Mouse (Mus musculus) c-Kit-positive CD71-positive TER-119-negative erythroid progenitor cells, embryonic 14.5 days (primary cell): Measurements from ENCODE around the gene Tigd3.

Experiments
- DNase-seq: peaks from one replicate; pipeline ENCODE4 v3.0.0-alpha.2; 2013; ENCODE audit warnings: low read depth

Gene Tigd3

GRCm38 (mm10) chr19:5877618-5878361 is 16.2 kb downstream of the Tigd3 start, which contains the start of gene Slc25a45:
Slc25a45 (plus strand) TSS chr19:5877808.
- peak; percentile 42 for DNase-seq

DNA sequence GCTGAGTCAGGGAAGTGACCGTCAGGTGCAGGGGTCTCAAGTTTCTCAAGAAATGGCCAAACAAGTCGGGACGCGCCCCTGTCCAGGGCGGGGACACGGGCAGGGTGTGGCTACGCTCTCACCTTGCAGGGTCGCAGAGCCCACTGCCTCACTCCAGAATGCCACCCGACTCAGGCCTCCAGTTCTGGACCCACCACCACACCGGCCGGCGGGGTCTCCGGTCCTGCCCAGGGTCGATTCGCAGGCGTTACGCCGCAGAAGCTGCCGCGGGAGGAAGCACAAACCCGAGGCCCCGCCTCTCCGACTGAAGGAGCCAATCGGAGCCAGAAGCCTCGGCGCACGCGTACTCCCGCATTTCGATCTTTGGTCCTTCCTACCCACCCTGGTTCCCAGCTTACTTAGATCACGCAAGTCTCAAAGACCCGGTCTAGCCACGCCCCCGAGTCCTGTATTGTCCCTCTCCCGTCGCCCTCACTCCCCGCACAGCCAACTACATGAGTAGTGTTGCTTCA is 18.9 kb downstream of the Tigd3 start, which contains the start of gene Frmd8:
TSS of gene Frmd8 (minus strand) at position 306 of the 512 bp plus-strand sequence.
- DNase-seq, result peak; percentile 90

DNA sequence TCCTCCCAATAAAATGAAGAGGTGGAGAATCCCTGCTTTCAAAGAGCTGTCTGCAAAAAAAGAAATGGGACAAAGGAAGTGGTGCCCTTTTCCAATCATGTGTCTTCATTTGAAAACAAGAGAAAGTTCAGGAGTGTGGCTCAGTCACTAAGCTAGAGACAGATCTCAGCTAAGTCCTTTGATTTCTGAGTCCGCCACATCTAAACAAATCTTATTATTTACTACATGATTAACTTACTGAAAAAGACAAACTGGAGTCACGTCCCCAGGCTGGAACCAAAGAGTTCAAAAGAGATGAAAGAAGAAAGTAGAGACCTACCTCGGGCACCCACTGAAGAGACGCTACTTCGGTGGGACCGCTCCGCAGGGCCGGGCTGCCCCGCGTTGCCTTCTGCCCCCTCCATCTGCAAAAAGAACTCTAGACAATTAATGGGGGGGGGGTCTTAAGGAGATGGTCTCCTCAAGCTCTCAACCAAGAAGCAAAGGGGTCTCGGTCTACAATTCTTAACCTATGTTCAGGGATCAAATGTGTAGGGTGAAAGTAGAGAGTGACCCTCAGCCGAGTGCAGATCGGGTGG is 19.5 kb downstream of the Tigd3 start:
- DNase-seq, result no peak

GRCm38 (mm10) chr19:5872931-5873556 is 20.9 kb downstream of the Tigd3 start:
- no peak for DNase-seq

DNA sequence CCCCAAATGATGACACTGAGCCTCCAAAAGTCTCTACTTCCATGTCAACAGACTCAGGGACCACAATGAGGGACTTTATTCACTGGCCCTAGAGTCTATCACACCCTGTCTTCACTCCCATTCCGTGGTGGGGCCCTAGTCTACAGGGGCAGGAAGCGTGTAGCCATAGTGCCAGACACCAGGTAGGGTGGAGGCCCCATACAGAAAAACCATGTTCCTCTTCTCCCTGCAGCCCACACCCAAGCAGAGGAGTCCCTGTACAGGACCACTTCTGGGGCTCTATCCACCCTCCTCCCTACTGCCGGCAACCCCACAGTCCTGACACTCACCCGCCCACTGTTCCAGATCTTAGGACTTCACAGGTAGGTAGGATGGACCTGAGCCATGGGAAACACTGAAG is 21.4 kb downstream of the Tigd3 start:
- DNase-seq, result no peak

DNA sequence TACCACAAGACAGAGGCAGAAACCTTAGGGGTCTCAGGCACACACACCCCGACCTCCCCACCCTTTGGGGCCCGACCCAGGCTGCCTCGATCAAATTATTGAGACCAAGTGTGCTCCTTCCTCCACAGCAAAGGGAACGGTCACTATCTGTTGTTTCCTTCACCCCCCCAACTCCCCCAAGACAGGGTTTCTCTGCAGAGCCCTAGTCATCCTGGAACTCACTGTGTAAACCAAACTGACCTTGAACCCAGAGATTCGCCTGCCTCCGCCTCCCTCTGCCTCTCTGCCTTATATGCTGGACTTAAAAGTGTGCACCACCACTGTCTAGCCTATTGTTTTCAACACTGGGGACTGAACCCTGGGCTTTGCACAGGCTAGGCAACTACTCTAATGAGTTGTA is 22.3 kb downstream of the Tigd3 start:
- DNase-seq, result no peak

DNA sequence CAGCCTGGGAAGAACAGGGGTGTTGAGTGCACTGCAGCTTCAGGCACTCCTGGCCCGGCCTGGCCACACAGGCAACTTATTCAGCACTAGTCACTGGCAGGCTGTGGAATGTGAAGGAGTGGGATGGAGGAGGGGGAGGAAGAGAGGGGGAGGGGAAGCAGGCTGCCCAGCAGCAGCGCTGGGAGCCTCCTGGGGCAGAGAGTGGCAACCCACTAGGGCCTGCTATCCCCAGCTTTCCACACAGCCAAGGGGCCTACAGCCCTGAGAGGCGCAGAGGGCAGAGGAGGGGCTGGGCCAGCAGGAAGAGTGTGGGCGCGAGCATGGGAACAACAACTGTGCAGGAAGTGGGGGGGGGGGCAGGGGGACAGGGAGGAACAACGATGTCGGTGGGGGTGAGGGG is 22.7 kb downstream of the Tigd3 start:
- DNase-seq, result no peak

DNA sequence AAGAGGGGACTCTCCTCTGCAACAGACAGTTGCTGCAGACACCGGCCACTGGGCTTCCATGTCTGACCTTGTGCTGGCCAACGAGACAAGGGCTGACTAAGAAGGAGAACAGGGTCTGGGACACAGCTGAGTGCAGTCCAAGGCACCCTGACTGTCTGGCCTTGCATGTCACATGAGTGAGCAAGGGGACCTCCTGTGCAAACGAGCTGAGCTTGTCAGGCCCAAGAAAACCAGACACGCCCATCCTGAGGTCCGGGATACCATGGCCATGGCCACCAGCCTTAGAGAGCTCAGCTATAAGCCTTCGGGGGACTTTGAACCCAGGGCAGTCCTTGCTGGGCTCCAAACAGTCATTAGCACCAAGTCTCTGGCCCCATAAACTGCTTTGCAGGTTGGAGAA is 25.9 kb downstream of the Tigd3 start:
- no peak for DNase-seq

GRCm38 (mm10) chr19:5864710-5865398 is 29.1 kb downstream of the Tigd3 start:
- DNase-seq, result no peak

DNA sequence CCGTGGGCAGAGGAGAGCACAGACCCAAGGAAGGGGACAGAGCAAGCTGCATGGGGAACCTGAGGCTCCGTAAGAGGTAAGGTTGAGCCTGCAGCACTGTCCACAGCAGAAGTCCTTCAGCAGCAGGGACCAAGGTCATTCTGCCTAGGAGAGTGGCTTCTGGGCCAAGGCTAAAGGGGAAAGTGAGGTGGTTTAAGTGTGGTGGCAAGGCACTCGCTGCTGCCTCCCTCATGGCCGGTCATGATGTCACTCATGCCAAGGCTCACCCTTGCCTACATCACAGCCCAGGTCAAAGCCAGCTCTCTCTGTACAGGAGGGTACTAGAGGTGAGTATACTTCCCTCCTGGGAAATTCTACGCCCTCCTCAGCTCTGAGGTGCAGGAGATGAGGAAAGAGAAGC is 30.2 kb downstream of the Tigd3 start:
- DNase-seq, result no peak

- DNase-seq, result no peak
These were observed 31.4 kb downstream of the Tigd3 start for GRCm38 (mm10) chr19:5862335-5863085.

DNA sequence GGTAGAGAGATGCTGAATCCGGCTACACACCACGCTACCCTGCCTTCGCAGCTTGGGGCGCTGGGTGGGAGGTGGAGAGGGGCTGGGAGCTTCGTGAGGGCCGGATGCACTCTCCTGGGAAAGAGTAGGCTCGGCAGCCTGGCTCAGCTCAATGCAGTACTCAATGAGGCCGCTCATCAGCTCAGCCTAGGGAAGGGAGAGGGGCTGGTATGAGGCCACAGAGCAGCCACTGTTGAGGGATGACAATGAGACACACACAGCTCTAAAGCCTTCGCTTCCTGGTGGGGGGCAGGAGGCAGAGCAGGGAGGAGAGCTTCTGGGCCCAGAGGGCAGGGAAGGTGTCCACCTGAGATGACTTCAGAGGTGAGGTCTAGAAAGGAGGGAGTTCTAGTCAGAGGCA is 37.3 kb downstream of the Tigd3 start:
- no peak for DNase-seq

DNA sequence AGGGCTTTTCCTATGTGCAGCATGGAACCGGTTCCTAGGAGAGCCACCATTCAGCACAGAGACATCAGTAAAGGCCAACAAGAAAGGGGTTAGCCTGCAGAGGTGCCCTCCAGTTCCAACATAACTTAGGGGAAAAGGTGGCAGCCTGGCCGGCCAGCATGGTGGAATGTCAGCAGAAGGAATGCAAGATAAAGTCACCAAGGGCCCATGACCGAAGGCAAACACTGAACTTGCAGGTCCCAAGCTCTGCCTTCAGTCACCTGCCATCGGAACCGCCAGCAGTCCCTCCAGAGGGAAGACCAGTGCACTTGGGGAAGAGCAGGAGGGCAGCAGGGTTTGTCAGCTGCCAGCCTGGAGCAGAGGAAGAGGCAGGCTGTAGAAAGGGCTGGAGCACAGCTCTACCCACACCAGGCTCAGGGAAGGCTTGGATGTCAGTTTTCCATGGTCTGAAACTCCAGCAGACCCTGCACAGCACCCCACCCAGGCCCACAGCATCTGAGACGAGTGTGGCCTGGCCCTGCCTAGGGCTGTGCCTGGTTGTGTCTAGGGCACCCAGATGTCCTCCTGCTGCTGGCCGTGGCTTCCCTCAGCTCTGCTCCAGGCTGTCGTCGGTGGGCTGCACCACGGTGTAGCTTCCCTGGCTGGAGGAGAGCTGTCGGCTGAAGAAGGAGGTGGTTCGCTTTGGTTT is 41.8 kb downstream of the Tigd3 start:
- DNase-seq, result no peak

GRCm38 (mm10) chr19:5851481-5851971 is 42.4 kb downstream of the Tigd3 start:
- DNase-seq, result peak; percentile 58

DNA sequence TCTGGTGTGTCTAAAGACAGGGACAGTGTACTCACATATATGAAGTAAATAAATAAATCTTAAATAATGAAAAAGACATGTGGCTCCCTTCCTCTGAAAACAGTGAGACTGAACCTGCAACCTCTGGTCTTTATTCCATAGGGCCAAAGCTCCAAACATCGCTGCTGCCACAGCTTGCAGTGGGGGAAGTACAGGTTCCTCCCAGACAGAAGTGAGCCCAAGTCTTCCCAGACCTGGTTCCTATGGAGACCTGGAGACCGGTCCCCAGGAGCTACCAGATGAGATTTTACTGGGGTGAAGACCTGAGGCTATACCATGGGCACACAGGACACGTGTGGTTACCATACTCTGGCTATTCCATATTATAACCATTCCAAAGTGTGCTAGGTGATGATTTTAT is 43.1 kb downstream of the Tigd3 start:
- DNase-seq, result no peak

- peak; percentile 87 for DNase-seq
These were observed 44.0 kb downstream of the Tigd3 start for GRCm38 (mm10) chr19:5849843-5850527.

DNA sequence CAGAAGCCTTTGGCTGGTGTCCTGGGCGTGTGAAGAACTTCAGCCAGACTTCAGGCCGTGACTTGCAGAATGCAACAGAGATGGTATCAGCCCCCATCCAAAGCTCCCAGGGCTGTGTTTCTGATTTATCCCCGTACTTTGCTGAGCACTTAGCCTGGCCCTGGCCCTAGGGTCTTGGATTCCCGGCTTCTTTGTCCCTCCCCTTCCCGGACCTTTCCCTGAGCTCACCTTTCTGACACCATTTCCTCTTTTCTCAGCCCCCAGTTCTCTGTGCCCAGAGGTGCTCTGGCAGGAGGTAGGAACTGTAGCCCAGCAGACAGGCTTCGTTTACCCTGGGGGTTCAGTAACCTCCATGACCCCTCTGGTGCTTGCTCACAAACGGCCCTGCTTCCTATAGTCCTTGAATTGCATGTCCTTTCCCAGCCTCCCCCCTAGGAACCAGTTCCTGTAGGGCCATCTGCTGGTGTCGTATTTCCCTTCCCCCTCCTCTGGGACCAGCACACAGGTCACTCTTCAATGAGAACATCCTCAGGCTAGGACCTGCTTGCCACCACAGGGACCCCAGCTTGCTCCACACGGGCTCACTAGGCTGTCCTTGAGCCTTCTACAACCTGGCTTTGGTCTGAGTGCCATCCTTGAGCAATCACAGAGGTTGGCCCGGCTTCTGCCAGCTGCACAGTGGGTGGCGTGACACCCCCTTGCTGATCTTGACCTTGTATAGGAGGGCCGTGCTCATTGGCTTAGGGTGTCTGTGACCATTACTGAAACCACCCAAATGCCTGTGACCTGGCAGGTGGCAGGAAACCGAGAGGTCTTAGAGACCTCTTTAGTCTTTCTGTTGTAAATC is 44.9 kb downstream of the Tigd3 start:
- no peak for DNase-seq

DNA sequence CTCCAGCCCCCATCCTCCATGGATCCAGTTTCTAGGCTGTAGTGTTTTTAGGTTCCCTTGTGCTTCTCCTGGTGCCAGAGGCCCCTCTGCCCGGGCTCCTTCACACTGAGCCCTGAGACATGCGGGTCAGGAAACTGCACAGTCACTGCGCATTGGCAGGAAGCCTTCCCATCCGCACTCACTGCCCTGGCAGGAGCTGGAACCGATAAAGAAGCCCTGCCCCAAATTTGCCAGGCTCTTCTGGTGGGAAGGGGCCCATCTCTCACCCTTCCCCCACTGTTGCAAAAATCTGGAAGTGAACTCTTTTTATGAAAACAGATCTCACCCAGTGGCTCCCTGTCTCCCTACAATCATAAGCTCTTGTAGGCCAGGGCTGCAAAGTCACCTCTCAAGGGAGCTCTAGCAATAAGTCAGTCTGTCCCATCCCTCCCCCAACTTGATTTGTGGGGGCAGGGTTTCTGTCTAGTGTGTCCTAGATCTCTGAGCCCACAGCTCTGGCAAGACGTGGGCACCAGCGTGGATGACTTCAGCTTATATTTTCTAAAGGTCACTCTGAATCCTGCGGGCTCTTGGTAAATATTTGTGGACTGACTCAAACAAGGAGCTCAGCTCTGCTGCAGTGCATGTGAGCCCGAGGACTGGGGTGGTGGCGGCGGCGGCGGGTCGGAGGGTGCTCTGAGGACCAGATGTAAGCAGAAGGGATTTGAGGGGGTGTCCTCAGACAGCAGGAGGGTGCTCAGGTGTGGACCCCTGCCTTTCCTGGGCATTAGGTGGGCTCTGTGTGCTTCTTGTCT is 45.7 kb downstream of the Tigd3 start:
- DNase-seq, result peak; percentile 62
